Mouse (Mus musculus): Measurements from ENCODE around the gene Gid8. TPM values are rescaled to one million over a fixed set of nuclear protein-coding genes. Genes with fewer than 3 reads are reported as not detected.
"Not testable (repeated sequence)": the region's sequence is repeated elsewhere in the genome, so short reads cannot be mapped to it uniquely, and the experiment has no call there.

The Gid8 gene
- polyA plus RNA-seq, 1 experiment from 2014 or later, result 64.9 TPM

GRCm38 (mm10) chr2:180704591-180704990 lies 5.3 kb upstream of the Gid8 start:
- Histone ChIP-seq H3K4me1 (ENCODE audit: control insufficient read depth, insufficient read depth, low read length) (peaks cover 20% of the 10 kb centered on the region), H3K9ac (ENCODE audit: low read length) (no peak overlapping the region), H3K4me2 (ENCODE audit: low read depth, severe bottlenecking) (no peak overlapping the region), H3K4me3 (ENCODE audit: low read depth, low read length) (no peak overlapping the region), H3K27me3 (ENCODE audit: control insufficient read depth, insufficient read depth, low read length) (no peaks in the 10 kb centered on the region), H3K27ac (replicated peaks; ENCODE audit: low read depth, low read length) (no peak overlapping the region), H3K9me3 (ENCODE audit: control insufficient read depth, low read length) (no peaks in the 10 kb centered on the region), H3K36me3 (ENCODE audit: control insufficient read depth, insufficient read depth, low read length) (no peaks in the 10 kb centered on the region)
- WGBS, result 89% methylated on average over 8 of the region's 8 CpGs
- ATAC-seq (ENCODE audit: insufficient number of reproducible peaks, low FRiP score, low TSS enrichment, low read depth) (no peak), DNase-seq (ENCODE audit: low spot score) (no peak)

GRCm38 (mm10) chr2:180705066-180705465 lies 4.9 kb upstream of the Gid8 start:
- Histone ChIP-seq H3K9me3 (ENCODE audit: control insufficient read depth, low read length) (no peaks in the 10 kb centered on the region), H3K36me3 (ENCODE audit: control insufficient read depth, insufficient read depth, low read length) (no peaks in the 10 kb centered on the region), H3K4me2 (ENCODE audit: low read depth, severe bottlenecking) (no peak overlapping the region), H3K9ac (ENCODE audit: low read length) (no peak overlapping the region), H3K27me3 (ENCODE audit: control insufficient read depth, insufficient read depth, low read length) (no peaks in the 10 kb centered on the region), H3K4me1 (ENCODE audit: control insufficient read depth, insufficient read depth, low read length) (peaks cover 20% of the 10 kb centered on the region), H3K27ac (replicated peaks; ENCODE audit: low read depth, low read length) (no peak overlapping the region), H3K4me3 (ENCODE audit: low read depth, low read length) (no peak overlapping the region)
- ATAC-seq (ENCODE audit: insufficient number of reproducible peaks, low FRiP score, low TSS enrichment, low read depth) (no peak), DNase-seq (ENCODE audit: low spot score) (no peak)
- WGBS, result 89% methylated on average over 3 of the region's 3 CpGs

DNA sequence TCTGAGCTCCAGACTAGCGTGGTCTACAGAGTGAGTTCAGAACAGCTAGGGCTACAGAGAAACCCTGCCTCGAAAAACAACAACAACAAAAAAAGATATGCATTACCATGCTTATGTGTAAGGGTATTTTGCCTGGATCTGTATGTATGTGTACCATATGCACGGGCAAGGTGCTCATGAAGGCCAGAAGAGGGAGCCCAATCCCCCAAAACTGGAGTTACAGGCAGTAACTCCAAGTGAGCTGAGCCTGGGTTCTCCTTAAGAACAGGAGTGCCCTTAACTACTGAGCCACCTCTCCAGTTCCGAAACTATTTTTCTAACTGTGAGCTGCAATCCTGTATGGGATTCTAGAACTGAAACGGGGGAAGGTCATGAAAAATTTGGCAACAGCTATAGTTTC lies 3.9 kb upstream of the Gid8 start:
- 90% methylated on average over 5 of the region's 5 CpGs for WGBS
- Histone ChIP-seq H3K27ac (replicated peaks; ENCODE audit: low read depth, low read length) (no peak overlapping the region), H3K9me3 (ENCODE audit: control insufficient read depth, low read length) (no peaks in the 10 kb centered on the region), H3K27me3 (ENCODE audit: control insufficient read depth, insufficient read depth, low read length) (no peaks in the 10 kb centered on the region), H3K4me2 (ENCODE audit: low read depth, severe bottlenecking) (no peak overlapping the region), H3K9ac (ENCODE audit: low read length) (no peak overlapping the region), H3K4me1 (ENCODE audit: control insufficient read depth, insufficient read depth, low read length) (peaks cover 14% of the 10 kb centered on the region), H3K4me3 (ENCODE audit: low read depth, low read length) (no peak overlapping the region), H3K36me3 (ENCODE audit: control insufficient read depth, insufficient read depth, low read length) (no peaks in the 10 kb centered on the region)
- ATAC-seq (ENCODE audit: insufficient number of reproducible peaks, low FRiP score, low TSS enrichment, low read depth) (no peak), DNase-seq (ENCODE audit: low spot score) (no peak)

DNA sequence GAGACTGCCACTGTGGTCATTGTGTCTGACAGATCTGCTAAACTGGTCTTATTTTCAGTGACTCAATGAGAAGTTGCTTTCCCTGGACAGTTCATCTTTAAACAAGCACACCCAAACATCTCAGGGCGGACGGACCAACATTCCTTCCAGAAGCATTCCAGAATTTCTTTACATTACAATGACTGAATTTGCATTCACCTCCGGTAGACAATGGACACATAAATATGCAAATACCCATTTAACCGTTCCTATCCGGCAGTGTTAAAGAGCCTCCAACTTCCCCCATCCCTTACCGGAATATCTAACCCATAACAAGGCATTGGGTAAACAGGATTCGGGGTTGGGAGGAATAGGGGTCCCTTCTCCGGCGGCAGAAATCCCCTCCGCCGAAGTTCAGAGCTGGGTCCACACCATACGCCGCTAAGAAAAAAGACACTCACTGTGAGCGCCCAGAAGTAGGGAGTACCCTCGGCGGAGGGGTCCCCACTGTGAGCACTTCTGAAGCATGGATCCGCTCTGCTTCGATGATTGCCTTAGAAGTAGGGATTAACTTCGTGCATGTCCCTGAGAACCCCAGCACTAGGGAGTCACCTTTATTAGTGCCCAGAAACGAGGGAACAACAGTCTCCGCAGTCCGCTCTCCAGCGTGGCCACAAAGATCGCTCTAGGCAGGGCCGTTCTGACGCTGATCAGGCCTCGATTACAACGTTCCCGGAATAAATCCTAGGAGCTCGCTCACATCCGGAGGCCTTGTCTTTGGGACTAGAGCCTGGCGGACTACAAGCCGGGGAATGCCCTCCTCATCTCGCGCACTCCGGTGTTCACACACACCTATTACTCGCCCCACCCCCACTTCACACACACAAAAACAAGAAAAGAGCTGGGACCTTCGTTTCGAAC lies 644 bp upstream of the Gid8 start:
- ATAC-seq (ENCODE audit: insufficient number of reproducible peaks, low FRiP score, low TSS enrichment, low read depth), result peak; percentile 6; the same call in 1 of the 2 replicates
- peak overlapping the region; percentile 100 for H3K4me3 ChIP-seq (ENCODE audit: low read depth, low read length)
- H3K9me3 ChIP-seq (ENCODE audit: control insufficient read depth, low read length), result no peaks in the 10 kb centered on the region
- peak overlapping the region; percentile 68 for H3K27ac ChIP-seq (replicated peaks; ENCODE audit: low read depth, low read length)
- peak overlapping the region; percentile 97 for H3K9ac ChIP-seq (ENCODE audit: low read length)
- DNase-seq (ENCODE audit: low spot score), result no peak
- H3K4me2 ChIP-seq (ENCODE audit: low read depth, severe bottlenecking), result peak overlapping the region; percentile 78
- peaks cover 13% of the 10 kb centered on the region for H3K4me1 ChIP-seq (ENCODE audit: control insufficient read depth, insufficient read depth, low read length)
- H3K27me3 ChIP-seq (ENCODE audit: control insufficient read depth, insufficient read depth, low read length), result no peaks in the 10 kb centered on the region
- WGBS, result under 1% methylated on average over 39 of the region's 39 CpGs
- H3K36me3 ChIP-seq (ENCODE audit: control insufficient read depth, insufficient read depth, low read length), result peaks cover 5% of the 10 kb centered on the region; the same call in 1 of the 2 replicates

- 3% methylated on average over 41 of the region's 64 CpGs for WGBS
- Histone ChIP-seq H3K27me3 (ENCODE audit: control insufficient read depth, insufficient read depth, low read length) (no peaks in the 10 kb centered on the region), H3K4me2 (ENCODE audit: low read depth, severe bottlenecking) (peak overlapping the region; percentile 60), H3K36me3 (ENCODE audit: control insufficient read depth, insufficient read depth, low read length) (peaks cover 8% of the 10 kb centered on the region; the same call in 1 of the 2 replicates), H3K9me3 (ENCODE audit: control insufficient read depth, low read length) (no peaks in the 10 kb centered on the region), H3K27ac (replicated peaks; ENCODE audit: low read depth, low read length) (peak overlapping the region; percentile 65; the same call in 1 of the 2 replicates), H3K9ac (ENCODE audit: low read length) (peak overlapping the region; percentile 97), H3K4me3 (ENCODE audit: low read depth, low read length) (peak overlapping the region; percentile 100), H3K4me1 (ENCODE audit: control insufficient read depth, insufficient read depth, low read length) (peaks cover 13% of the 10 kb centered on the region)
- DNase-seq (ENCODE audit: low spot score) (no peak), ATAC-seq (ENCODE audit: insufficient number of reproducible peaks, low FRiP score, low TSS enrichment, low read depth) (no peak; the same call in 1 of the 2 replicates)
These were observed 599 bp downstream of the Gid8 start for GRCm38 (mm10) chr2:180710276-180711155.

DNA sequence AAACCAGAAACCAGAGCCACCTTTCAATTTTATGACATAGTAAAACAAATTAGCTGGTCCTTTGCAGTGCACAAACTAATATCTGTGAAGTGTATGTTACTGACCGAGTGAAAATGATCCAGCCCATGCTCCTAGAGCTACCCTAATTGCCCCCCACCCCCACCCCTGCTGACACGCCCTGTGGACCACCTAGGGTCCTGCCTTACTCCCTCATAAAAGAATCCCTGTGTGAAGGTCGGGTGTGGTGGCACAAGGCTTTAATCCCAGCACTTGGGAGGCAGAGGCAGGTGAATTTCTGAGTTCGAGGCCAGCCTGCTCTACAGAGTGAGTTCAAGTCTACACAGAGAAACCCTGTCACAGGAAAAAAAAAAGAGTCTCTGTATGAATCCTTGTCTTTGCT lies 1.6 kb downstream of the Gid8 start:
- ATAC-seq (ENCODE audit: insufficient number of reproducible peaks, low FRiP score, low TSS enrichment, low read depth) (no peak), DNase-seq (ENCODE audit: low spot score) (no peak)
- Histone ChIP-seq H3K4me1 (ENCODE audit: control insufficient read depth, insufficient read depth, low read length) (peaks cover 13% of the 10 kb centered on the region), H3K9me3 (ENCODE audit: control insufficient read depth, low read length) (no peaks in the 10 kb centered on the region), H3K27ac (replicated peaks; ENCODE audit: low read depth, low read length) (no peak overlapping the region), H3K4me3 (ENCODE audit: low read depth, low read length) (peak overlapping the region; percentile 100), H3K9ac (ENCODE audit: low read length) (no peak overlapping the region), H3K4me2 (ENCODE audit: low read depth, severe bottlenecking) (peak overlapping the region; percentile 60), H3K36me3 (ENCODE audit: control insufficient read depth, insufficient read depth, low read length) (peaks cover 11% of the 10 kb centered on the region; the same call in 1 of the 2 replicates), H3K27me3 (ENCODE audit: control insufficient read depth, insufficient read depth, low read length) (no peaks in the 10 kb centered on the region)
- 49% methylated on average over 4 of the region's 4 CpGs for WGBS

DNA sequence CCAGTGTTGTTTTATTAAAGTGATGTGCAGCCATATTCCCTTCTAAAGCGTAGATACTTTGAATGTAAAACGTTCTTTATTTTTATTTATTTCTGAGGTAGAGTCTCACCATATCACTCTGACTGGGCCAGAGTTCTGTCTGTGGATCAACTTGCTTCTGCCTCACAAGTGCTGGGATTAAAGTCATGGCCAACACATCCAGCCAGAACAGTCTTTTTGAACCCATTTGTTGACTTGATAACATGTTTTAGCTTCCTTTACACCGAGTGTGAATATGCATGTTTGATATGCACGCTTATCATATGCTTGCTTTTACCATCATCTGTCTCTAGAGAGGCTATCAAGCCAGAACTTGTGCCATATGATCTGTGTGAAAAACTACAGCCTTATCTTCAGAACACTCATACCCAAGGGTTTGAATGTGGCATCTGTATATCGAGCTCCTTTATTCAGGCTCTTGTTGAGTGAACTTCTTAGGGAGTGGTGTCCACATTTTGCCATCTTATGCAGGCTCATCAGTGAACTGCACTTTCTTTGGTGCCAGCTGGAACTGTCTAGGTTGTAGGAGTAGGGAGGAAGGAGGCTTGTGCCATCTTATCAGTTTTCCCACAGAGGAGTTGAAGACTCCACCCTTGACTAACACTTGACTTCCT lies 2.2 kb downstream of the Gid8 start:
- peaks cover 13% of the 10 kb centered on the region for H3K4me1 ChIP-seq (ENCODE audit: control insufficient read depth, insufficient read depth, low read length)
- H3K4me2 ChIP-seq (ENCODE audit: low read depth, severe bottlenecking), result no peak overlapping the region
- no peaks in the 10 kb centered on the region for H3K9me3 ChIP-seq (ENCODE audit: control insufficient read depth, low read length)
- H3K9ac ChIP-seq (ENCODE audit: low read length), result no peak overlapping the region
- DNase-seq (ENCODE audit: low spot score) (no peak), ATAC-seq (ENCODE audit: insufficient number of reproducible peaks, low FRiP score, low TSS enrichment, low read depth) (no peak)
- H3K27ac ChIP-seq (replicated peaks; ENCODE audit: low read depth, low read length), result no peak overlapping the region
- no peak overlapping the region for H3K4me3 ChIP-seq (ENCODE audit: low read depth, low read length)
- H3K36me3 ChIP-seq (ENCODE audit: control insufficient read depth, insufficient read depth, low read length), result peaks cover 16% of the 10 kb centered on the region; the same call in 1 of the 2 replicates
- no peaks in the 10 kb centered on the region for H3K27me3 ChIP-seq (ENCODE audit: control insufficient read depth, insufficient read depth, low read length)
- 92% methylated on average over 5 of the region's 5 CpGs for WGBS

DNA sequence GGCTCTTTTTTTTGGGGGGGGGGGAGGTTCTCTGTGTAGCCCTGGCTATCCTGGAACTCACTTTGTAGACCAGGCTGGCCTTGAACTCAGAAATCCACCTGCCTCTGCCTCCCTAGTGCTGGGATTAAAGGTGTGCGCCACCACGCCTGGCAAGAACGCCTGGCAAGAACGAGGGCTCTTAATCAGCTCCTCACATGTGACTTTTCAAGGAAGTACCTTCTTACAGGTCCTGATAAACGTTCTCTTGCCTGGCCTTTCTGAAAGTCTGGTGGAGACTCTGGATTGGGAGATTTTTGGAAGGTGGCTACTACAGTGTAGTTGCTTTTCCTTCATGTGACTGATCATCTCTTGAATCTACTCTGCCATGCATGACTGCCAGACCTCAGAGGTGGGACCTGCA lies 12.8 kb downstream of the Gid8 start:
- not testable (repeated sequence) for H3K9ac ChIP-seq (ENCODE audit: low read length); H3K4me2 ChIP-seq (ENCODE audit: low read depth, severe bottlenecking); DNase-seq (ENCODE audit: low spot score); H3K27ac ChIP-seq (replicated peaks; ENCODE audit: low read depth, low read length); H3K9me3 ChIP-seq (ENCODE audit: control insufficient read depth, low read length); ATAC-seq (ENCODE audit: insufficient number of reproducible peaks, low FRiP score, low TSS enrichment, low read depth); H3K4me1 ChIP-seq (ENCODE audit: control insufficient read depth, insufficient read depth, low read length); H3K4me3 ChIP-seq (ENCODE audit: low read depth, low read length); H3K27me3 ChIP-seq (ENCODE audit: control insufficient read depth, insufficient read depth, low read length)
- peaks cover 20% of the 10 kb centered on the region for H3K36me3 ChIP-seq (ENCODE audit: control insufficient read depth, insufficient read depth, low read length)
- 92% methylated on average over 5 of the region's 5 CpGs for WGBS
